16 mouse cellular contexts compared by ENCODE assay signal in the genomic region with DNA sequence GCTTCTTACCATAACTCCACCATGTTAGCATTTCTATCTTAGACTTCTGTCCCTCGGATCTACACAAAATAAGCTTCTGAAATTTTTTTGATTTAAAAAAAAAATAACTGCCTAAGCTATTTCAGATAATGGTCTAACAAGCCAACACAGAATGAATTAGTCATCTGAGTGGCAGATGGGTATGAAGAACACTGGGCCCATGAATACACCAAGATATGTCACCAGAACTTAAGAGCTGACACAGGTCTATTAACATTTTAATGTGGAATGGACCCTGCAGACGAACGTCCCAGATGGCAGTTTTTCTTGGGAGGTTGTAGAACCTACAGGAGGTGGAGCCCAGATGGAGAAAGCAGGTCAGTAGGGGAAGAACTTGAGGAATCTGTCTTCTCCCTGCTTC.
"Had no signal": no experiment of that assay in that cellular context is flagged by ENCODE, and none has a peak within 500 bp of the region (broad histone marks: within the 10 kb centered on the region; RNA-seq: fewer than 3 reads in every experiment).

No protein-coding gene starts in this region.

- H3K36me3 ChIP-seq: lung, embryonic 15.5 days; midbrain, embryonic 12.5 days; neural tube, embryonic 12.5 days; stomach, embryonic 15.5 days had no signal

- DNase-seq: liver, postnatal 0 days; lung, adult 2 months; lung, postnatal 14 days; lung, postnatal 36 days; midbrain, embryonic 14.5 days; right cerebral cortex, postnatal 14 days; thymus, adult 2 months; thymus, postnatal 25 days; thymus, postnatal 4 days had no signal

- H3K27me3 ChIP-seq: lung, embryonic 15.5 days; megakaryocyte, embryonic 14.5 days; midbrain, embryonic 12.5 days; neural tube, embryonic 12.5 days; stomach, embryonic 15.5 days had no signal

- H3K4me1 ChIP-seq: lung, embryonic 15.5 days; megakaryocyte, embryonic 14.5 days; midbrain, embryonic 12.5 days; neural tube, embryonic 12.5 days; stomach, embryonic 15.5 days had no signal

- H3K27ac ChIP-seq: lung, embryonic 15.5 days; macrophage; midbrain, embryonic 12.5 days; neural tube, embryonic 12.5 days; stomach, embryonic 15.5 days; stomach, postnatal 0 days had no signal

- H3K4me3 ChIP-seq: lung, embryonic 15.5 days; megakaryocyte, embryonic 14.5 days; midbrain, embryonic 12.5 days; neural tube, embryonic 12.5 days; stomach, embryonic 15.5 days had no signal

- H3K9ac ChIP-seq: liver, postnatal 0 days; lung, embryonic 15.5 days; midbrain, embryonic 12.5 days; neural tube, embryonic 12.5 days; stomach, embryonic 15.5 days had no signal
